Mouse (Mus musculus) ovary, postnatal 10 days (tissue): Measurements from ENCODE around the gene Ppp1cc.

Experiments
- DNase-seq: peaks from one replicate; pipeline ENCODE4 v3.0.0; 2022; ENCODE audit warnings: low spot score

Ppp1cc gene

GRCm38 (mm10) chr5:122213861-122214260 lies 55.8 kb downstream of the Ppp1cc start:
- no peak for DNase-seq

- DNase-seq = no peak
Observed at GRCm38 (mm10) chr5:122217636-122218035, 59.6 kb downstream of the Ppp1cc start.

- DNase-seq = no peak
Observed at GRCm38 (mm10) chr5:122218109-122218905, 60.2 kb downstream of the Ppp1cc start.

GRCm38 (mm10) chr5:122218928-122219327 lies 60.9 kb downstream of the Ppp1cc start:
- no peak for DNase-seq

- no peak for DNase-seq
Observed at GRCm38 (mm10) chr5:122219655-122220629, 61.9 kb downstream of the Ppp1cc start.

GRCm38 (mm10) chr5:122221085-122221484 lies 63.0 kb downstream of the Ppp1cc start:
- DNase-seq = no peak

- DNase-seq = no peak
Observed at GRCm38 (mm10) chr5:122224291-122224690, 66.2 kb downstream of the Ppp1cc start.
